Mouse (Mus musculus) limb, embryonic 13.5 days (tissue): ENCODE measurements around the gene Plcg2. TPM values are rescaled to one million over a fixed set of nuclear protein-coding genes. Genes with fewer than 3 reads are reported as not detected.
A peak's percentile ranks its signal among the peaks of the same experiment; 100 is the strongest.

Experiments used
- ATAC-seq: fragments of 200-750 bp; cut with Nextera tagmentation; 2 replicates; pipeline ENCODE4 v1.8.0; 2017; ENCODE audit warnings: low read depth, moderate number of reproducible peaks, moderate TSS enrichment; ENCODE audit not compliant: low FRiP score
- H3K27ac ChIP-seq: fragments of 300-500 bp; sonication (generic); 2 replicates; pipeline ENCODE4 v1.5.1; 2015; ENCODE audit warnings: inconsistent platforms, mild to moderate bottlenecking, moderate library complexity
- H3K27me3 ChIP-seq: fragments of 300-500 bp; sonication (generic); 2 replicates; pipeline ENCODE4 v1.6.1; 2015; ENCODE audit warnings: mild to moderate bottlenecking, inconsistent platforms
- H3K36me3 ChIP-seq: fragments of 300-500 bp; sonication (generic); 2 replicates; pipeline ENCODE4 v1.6.1; 2015; ENCODE audit warnings: inconsistent platforms, mild to moderate bottlenecking, moderate library complexity
- H3K4me1 ChIP-seq: fragments of 300-500 bp; sonication (generic); 2 replicates; pipeline ENCODE4 v1.6.1; 2015; ENCODE audit warnings: inconsistent platforms
- H3K4me2 ChIP-seq: fragments of 300-500 bp; sonication (generic); replicated peaks from 2 replicates; pipeline ENCODE4 v1.6.1; 2015; ENCODE audit warnings: inconsistent platforms, mild to moderate bottlenecking, moderate library complexity
- H3K4me3 ChIP-seq: fragments of 300-500 bp; sonication (generic); 2 replicates; pipeline ENCODE4 v1.5.1; 2015; ENCODE audit warnings: moderate library complexity, mild to moderate bottlenecking, inconsistent platforms
- H3K9ac ChIP-seq: fragments of 300-500 bp; sonication (generic); 2 replicates; pipeline ENCODE4 v1.6.1; 2015; ENCODE audit warnings: mild to moderate bottlenecking, inconsistent platforms
- H3K9me3 ChIP-seq: fragments of 300-500 bp; sonication (generic); 2 replicates; pipeline ENCODE4 v1.6.1; 2016; ENCODE audit warnings: inconsistent platforms
- WGBS: fragments of 180-500 bp; shearing (Covaris S2); methylation state at CpG from one replicate; pipeline ENCODE4 v1.1.7; 2015; 5-methylcytosine and 5-hydroxymethylcytosine counted together
- polyA plus RNA-seq: library from polyadenylated mRNA; unstranded; fragments of >200 nt; fragmentation: Nextera tagmentation; extraction: Ambion mirVana; gene quantifications from 2 replicates; pipeline ENCODE4 v1.2.1, GENCODE M21; 2015

Plcg2 gene
- polyA plus RNA-seq, 1 experiment from 2014 or later: 3.5 TPM

DNA sequence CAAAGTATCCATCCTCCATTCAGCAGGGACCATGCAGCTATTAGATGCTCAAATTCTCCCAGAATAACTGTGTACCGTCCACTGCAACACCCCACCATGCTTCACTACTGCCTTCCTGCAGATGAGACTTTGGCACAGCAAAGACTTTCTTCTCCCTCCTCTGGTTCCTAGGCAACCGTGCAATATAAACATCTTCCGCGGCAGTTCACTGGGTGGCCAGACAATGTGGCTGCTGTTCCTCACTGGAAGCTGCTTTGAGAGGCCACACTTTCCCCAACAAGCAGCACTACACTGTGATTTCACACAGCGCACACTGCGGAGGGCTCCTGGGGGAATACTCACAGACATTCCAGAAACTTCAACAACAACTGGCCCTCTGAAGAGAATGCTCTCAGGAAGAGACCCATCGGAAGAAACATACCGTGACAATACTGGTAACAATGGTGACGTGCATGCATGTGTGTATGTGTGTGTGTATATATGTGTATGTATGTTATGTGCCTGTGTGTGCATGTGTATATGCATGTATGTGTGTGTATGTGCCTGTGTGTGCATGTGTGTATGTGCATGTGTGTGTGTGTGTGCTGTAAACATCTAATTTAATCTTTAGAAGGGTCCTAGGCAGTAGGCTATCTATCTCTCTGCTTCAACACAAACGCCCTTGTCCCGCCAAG, 162.4 kb downstream of the Plcg2 start:
- Histone ChIP-seq H3K9me3 (no peaks in the 10 kb centered on the region), H3K27ac (no peak overlapping the region), H3K36me3 (0 out of 2 replicates have a peak, but pooled peaks cover 5% of the 10 kb centered on the region), H3K4me1 (peaks cover 14% of the 10 kb centered on the region), H3K27me3 (no peaks in the 10 kb centered on the region), H3K9ac (no peak overlapping the region), H3K4me2 (peak overlapping the region; percentile 14; the same call in 1 of the 2 replicates), H3K4me3 (no peak overlapping the region)
- peak; percentile 91 for ATAC-seq
- 31% methylated on average over 11 of the region's 11 CpGs for WGBS

- H3K36me3 ChIP-seq: 0 out of 2 replicates have a peak, but pooled peaks cover 5% of the 10 kb centered on the region
- no peaks in the 10 kb centered on the region for H3K9me3 ChIP-seq
- no peak overlapping the region for H3K4me2 ChIP-seq
- no peak overlapping the region for H3K27ac ChIP-seq
- no peak overlapping the region for H3K9ac ChIP-seq
- no peak overlapping the region for H3K4me3 ChIP-seq
- peaks cover 6% of the 10 kb centered on the region; the same call in 1 of the 2 replicates for H3K27me3 ChIP-seq
- 84% methylated on average over 13 of the region's 13 CpGs for WGBS
- peaks cover 13% of the 10 kb centered on the region for H3K4me1 ChIP-seq
- no peak for ATAC-seq
Observed at GRCm38 (mm10) chr8:117667349-117668124, 169.4 kb downstream of the Plcg2 start.

- Histone ChIP-seq H3K36me3 (no peaks in the 10 kb centered on the region), H3K4me2 (peak overlapping the region; percentile 47), H3K9me3 (no peaks in the 10 kb centered on the region), H3K27ac (no peak overlapping the region), H3K9ac (no peak overlapping the region), H3K4me3 (peak overlapping the region; percentile 16; the same call in 1 of the 2 replicates), H3K4me1 (peaks cover 20% of the 10 kb centered on the region), H3K27me3 (peaks cover 6% of the 10 kb centered on the region; the same call in 1 of the 2 replicates)
- WGBS: 2% methylated on average over 11 of the region's 11 CpGs
- no peak for ATAC-seq
Observed at GRCm38 (mm10) chr8:117670461-117670860, 172.4 kb downstream of the Plcg2 start.

DNA sequence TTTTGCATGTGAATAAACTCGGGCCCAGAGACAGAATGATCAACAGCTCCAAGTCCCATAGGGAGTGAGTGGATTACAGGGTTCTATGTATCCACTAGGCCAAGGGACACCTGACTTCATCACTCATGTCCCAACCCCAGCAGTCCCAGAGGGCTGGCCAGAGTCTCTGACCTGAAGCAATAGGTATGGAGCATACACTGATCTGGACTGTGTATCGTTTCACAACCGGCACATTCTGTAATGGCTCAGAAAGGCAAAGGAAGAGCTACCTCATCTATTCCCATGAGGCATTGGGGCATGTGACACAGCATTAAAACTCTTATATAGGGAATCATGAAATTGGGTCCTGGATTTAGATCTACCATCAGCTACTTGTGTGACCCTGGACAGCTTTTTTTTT, 174.5 kb downstream of the Plcg2 start:
- Histone ChIP-seq H3K27me3 (peaks cover 6% of the 10 kb centered on the region; the same call in 1 of the 2 replicates), H3K27ac (no peak overlapping the region), H3K9ac (no peak overlapping the region), H3K4me1 (peaks cover 20% of the 10 kb centered on the region), H3K4me2 (no peak overlapping the region), H3K9me3 (no peaks in the 10 kb centered on the region), H3K4me3 (no peak overlapping the region), H3K36me3 (no peaks in the 10 kb centered on the region)
- ATAC-seq: no peak
- 87% methylated on average over 3 of the region's 3 CpGs for WGBS

- H3K9ac ChIP-seq: peak within 1 kb of the TSS; percentile 60
- no peaks in the 10 kb centered on the region for H3K9me3 ChIP-seq
- peak within 1 kb of the TSS; percentile 52 for H3K4me3 ChIP-seq
- no peak for ATAC-seq
- H3K27me3 ChIP-seq: peaks cover 6% of the 10 kb centered on the region; the same call in 1 of the 2 replicates
- no peak within 1 kb of the TSS for H3K27ac ChIP-seq
- peak within 1 kb of the TSS; percentile 78 for H3K4me2 ChIP-seq
- peaks cover 20% of the 10 kb centered on the region for H3K4me1 ChIP-seq
- no peaks in the 10 kb centered on the region for H3K36me3 ChIP-seq
- WGBS: 9% methylated on average over 17 of the region's 17 CpGs
Observed at GRCm38 (mm10) chr8:117673430-117673830, 175.3 kb downstream of the Plcg2 start, which contains the start of gene Sdr42e1. Gene Sdr42e1, minus strand, starts transcription at chr8:117673689.

DNA sequence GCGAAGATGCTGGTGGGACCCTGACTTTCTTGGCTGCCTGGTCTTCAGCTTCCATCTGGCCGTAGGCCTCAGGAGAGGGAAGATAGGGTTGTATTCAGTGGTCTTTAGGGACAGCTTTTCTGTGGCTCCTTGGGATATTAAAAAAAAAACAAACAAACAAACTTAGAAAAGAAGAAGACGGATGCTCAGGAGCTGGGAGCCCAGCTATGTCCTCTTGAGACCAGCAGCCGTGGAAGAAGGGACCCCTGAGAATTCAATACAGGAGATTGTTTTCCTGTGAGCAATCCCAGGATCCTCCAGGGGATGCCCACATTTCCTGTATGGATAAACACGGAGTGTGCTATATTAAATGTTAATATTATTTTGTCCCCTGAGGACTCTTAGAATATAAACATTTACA, 177.1 kb downstream of the Plcg2 start:
- Histone ChIP-seq H3K27me3 (peaks cover 6% of the 10 kb centered on the region; the same call in 1 of the 2 replicates), H3K9ac (no peak overlapping the region), H3K4me2 (no peak overlapping the region), H3K4me1 (peaks cover 13% of the 10 kb centered on the region), H3K36me3 (no peaks in the 10 kb centered on the region), H3K4me3 (no peak overlapping the region), H3K9me3 (no peaks in the 10 kb centered on the region), H3K27ac (no peak overlapping the region)
- 69% methylated on average over 5 of the region's 5 CpGs for WGBS
- no peak for ATAC-seq

DNA sequence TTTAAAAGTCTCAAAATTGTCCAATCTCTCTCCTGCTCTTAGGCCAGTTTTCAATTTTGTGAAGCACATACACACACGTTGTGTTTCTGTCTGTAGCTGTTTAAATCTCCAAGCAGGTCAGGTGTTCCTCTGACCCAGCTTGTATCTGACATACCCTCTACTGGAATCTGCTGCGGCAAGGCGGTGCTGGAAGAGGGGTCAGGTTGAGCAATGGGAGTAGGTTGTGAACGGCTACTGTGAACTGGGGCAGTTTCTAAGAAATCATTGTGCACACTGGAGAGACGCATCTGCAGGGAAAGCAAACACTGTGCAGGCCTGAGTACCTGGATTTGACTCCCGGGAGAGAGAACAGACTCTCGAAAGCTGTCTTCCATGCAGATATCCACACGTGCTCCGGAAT, 178.4 kb downstream of the Plcg2 start:
- Histone ChIP-seq H3K9ac (no peak overlapping the region), H3K36me3 (no peaks in the 10 kb centered on the region), H3K27ac (no peak overlapping the region), H3K4me1 (peaks cover 7% of the 10 kb centered on the region; the same call in 1 of the 2 replicates), H3K4me2 (no peak overlapping the region), H3K4me3 (no peak overlapping the region), H3K27me3 (peaks cover 6% of the 10 kb centered on the region; the same call in 1 of the 2 replicates), H3K9me3 (no peaks in the 10 kb centered on the region)
- WGBS: 72% methylated on average over 9 of the region's 9 CpGs
- ATAC-seq: no peak

DNA sequence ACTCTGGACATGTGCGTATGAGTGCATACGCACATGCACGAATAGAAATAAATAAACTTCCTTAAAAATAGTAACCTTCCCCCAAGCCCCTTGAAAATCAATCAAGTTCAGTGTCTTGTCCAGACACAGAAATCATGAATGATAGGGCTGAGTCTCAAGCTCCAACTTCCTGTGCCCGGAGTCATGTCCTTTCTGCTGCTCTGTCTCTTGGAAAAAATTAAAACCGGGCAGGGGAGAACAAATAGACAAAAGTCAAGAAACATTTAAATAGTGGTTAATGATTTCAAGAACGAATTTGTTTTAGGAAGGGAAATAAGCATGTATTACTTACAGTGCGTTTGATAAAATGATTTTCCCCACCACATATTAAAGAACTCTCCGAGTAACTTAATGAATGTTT, 178.9 kb downstream of the Plcg2 start:
- Histone ChIP-seq H3K4me3 (no peak overlapping the region), H3K27me3 (peaks cover 5% of the 10 kb centered on the region; the same call in 1 of the 2 replicates), H3K4me1 (peaks cover 7% of the 10 kb centered on the region; the same call in 1 of the 2 replicates), H3K9ac (no peak overlapping the region), H3K36me3 (no peaks in the 10 kb centered on the region), H3K27ac (no peak overlapping the region), H3K9me3 (no peaks in the 10 kb centered on the region), H3K4me2 (no peak overlapping the region)
- no peak for ATAC-seq
- WGBS: 86% methylated on average over 8 of the region's 8 CpGs

GRCm38 (mm10) chr8:117678650-117679049, 180.6 kb downstream of the Plcg2 start:
- H3K4me2 ChIP-seq: no peak overlapping the region
- H3K36me3 ChIP-seq: no peaks in the 10 kb centered on the region
- peaks cover 5% of the 10 kb centered on the region for H3K4me1 ChIP-seq
- 68% methylated on average over 4 of the region's 4 CpGs for WGBS
- ATAC-seq: no peak
- H3K9ac ChIP-seq: no peak overlapping the region
- no peak overlapping the region for H3K27ac ChIP-seq
- no peaks in the 10 kb centered on the region for H3K9me3 ChIP-seq
- no peak overlapping the region for H3K4me3 ChIP-seq
- H3K27me3 ChIP-seq: no peaks in the 10 kb centered on the region

- Histone ChIP-seq H3K27me3 (no peaks in the 10 kb centered on the region; the same call in 1 of the 2 replicates), H3K4me3 (no peak overlapping the region), H3K36me3 (no peaks in the 10 kb centered on the region), H3K4me2 (peak overlapping the region; percentile 42), H3K9ac (no peak overlapping the region), H3K27ac (no peak overlapping the region), H3K4me1 (peaks cover 21% of the 10 kb centered on the region), H3K9me3 (no peaks in the 10 kb centered on the region)
- peak; percentile 43; the same call in 1 of the 2 replicates for ATAC-seq
- WGBS: 35% methylated on average over 10 of the region's 10 CpGs
Observed at GRCm38 (mm10) chr8:117683925-117684472, 185.9 kb downstream of the Plcg2 start.

DNA sequence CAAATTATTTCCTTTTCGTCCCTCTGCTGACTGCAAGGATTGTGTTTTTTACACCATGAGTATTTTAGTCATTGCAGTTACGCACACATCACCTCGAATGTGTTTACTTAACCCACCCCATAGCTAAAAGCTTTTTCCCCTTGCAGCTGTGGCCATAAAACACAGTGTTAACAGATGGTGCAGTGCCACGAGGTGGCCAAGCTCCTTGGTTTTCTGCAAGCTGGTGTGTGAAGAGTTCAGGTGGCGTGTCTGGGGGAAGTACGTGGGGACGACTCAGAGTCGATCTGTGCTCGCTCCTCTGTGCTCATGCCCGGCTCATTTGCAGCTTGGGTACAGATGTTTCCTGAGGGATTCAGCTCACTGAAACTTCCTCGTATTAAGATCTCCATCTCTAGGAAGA, 186.4 kb downstream of the Plcg2 start:
- no peaks in the 10 kb centered on the region for H3K9me3 ChIP-seq
- 9% methylated on average over 11 of the region's 11 CpGs for WGBS
- no peak overlapping the region for H3K4me3 ChIP-seq
- H3K4me1 ChIP-seq: peaks cover 21% of the 10 kb centered on the region
- peak overlapping the region; percentile 42 for H3K4me2 ChIP-seq
- no peaks in the 10 kb centered on the region; the same call in 1 of the 2 replicates for H3K27me3 ChIP-seq
- no peak overlapping the region for H3K9ac ChIP-seq
- H3K27ac ChIP-seq: no peak overlapping the region
- peak; percentile 80 for ATAC-seq
- no peaks in the 10 kb centered on the region for H3K36me3 ChIP-seq
